Mouse (Mus musculus) thymus, adult 18-20 months (tissue): ENCODE measurements around the gene Gtpbp2.

Experiments
- DNase-seq, 2 experiments: peaks; one replicate each; pipeline ENCODE4 v3.0.0; 2022; ENCODE audit warnings: mixed read lengths in 2 of 2

Gene Gtpbp2

GRCm38 (mm10) chr17:46160686-46161085 lies at the start of gene Gtpbp2:
Gene Gtpbp2 (plus strand): TSS chr17:46161032.
- peak; percentile 94 to 98 for DNase-seq

GRCm38 (mm10) chr17:46115489-46115888 lies 45.3 kb upstream of the Gtpbp2 start:
- no peak for DNase-seq

- DNase-seq, result no peak
Measured at GRCm38 (mm10) chr17:46116138-46116537, 44.7 kb upstream of the Gtpbp2 start.

- DNase-seq, result no peak
Measured at GRCm38 (mm10) chr17:46116881-46117280, 44.0 kb upstream of the Gtpbp2 start.

- DNase-seq, result no peak
Measured at GRCm38 (mm10) chr17:46117623-46118422, 43.0 kb upstream of the Gtpbp2 start.

GRCm38 (mm10) chr17:46118423-46118850 lies 42.4 kb upstream of the Gtpbp2 start:
- DNase-seq, result no peak

- no peak for DNase-seq
Measured at GRCm38 (mm10) chr17:46119641-46120040, 41.2 kb upstream of the Gtpbp2 start.

- no peak for DNase-seq
Measured at GRCm38 (mm10) chr17:46122791-46123190, 38.0 kb upstream of the Gtpbp2 start.

GRCm38 (mm10) chr17:46123285-46123684 lies 37.5 kb upstream of the Gtpbp2 start:
- no peak for DNase-seq

- DNase-seq, result no peak
Measured at GRCm38 (mm10) chr17:46123953-46124700, 36.7 kb upstream of the Gtpbp2 start.

- no peak for DNase-seq
Measured at GRCm38 (mm10) chr17:46126608-46127007, 34.2 kb upstream of the Gtpbp2 start.

GRCm38 (mm10) chr17:46127814-46128493 lies 32.9 kb upstream of the Gtpbp2 start:
- DNase-seq, result no peak

- no peak for DNase-seq
Measured at GRCm38 (mm10) chr17:46129741-46130498, 30.9 kb upstream of the Gtpbp2 start.

- DNase-seq, result peak; percentile 38 to 40
Measured at GRCm38 (mm10) chr17:46132058-46132718, 28.6 kb upstream of the Gtpbp2 start.

GRCm38 (mm10) chr17:46132862-46133261 lies 28.0 kb upstream of the Gtpbp2 start:
- no peak for DNase-seq

GRCm38 (mm10) chr17:46138563-46139236 lies 22.1 kb upstream of the Gtpbp2 start:
- no peak for DNase-seq

- DNase-seq, result no peak
Measured at GRCm38 (mm10) chr17:46139872-46140271, 21.0 kb upstream of the Gtpbp2 start.

GRCm38 (mm10) chr17:46143578-46144423 lies 17.0 kb upstream of the Gtpbp2 start, which contains the start of gene Rsph9:
Gene Rsph9 (minus strand): TSS chr17:46144216.
- peak; percentile 53 to 70 for DNase-seq

- DNase-seq, result peak; percentile 84 to 91
Measured at GRCm38 (mm10) chr17:46152847-46153782, 7.7 kb upstream of the Gtpbp2 start, which contains the start of gene Mad2l1bp. Gene Mad2l1bp (minus strand): TSS chr17:46153553.
